In the genomic region with DNA sequence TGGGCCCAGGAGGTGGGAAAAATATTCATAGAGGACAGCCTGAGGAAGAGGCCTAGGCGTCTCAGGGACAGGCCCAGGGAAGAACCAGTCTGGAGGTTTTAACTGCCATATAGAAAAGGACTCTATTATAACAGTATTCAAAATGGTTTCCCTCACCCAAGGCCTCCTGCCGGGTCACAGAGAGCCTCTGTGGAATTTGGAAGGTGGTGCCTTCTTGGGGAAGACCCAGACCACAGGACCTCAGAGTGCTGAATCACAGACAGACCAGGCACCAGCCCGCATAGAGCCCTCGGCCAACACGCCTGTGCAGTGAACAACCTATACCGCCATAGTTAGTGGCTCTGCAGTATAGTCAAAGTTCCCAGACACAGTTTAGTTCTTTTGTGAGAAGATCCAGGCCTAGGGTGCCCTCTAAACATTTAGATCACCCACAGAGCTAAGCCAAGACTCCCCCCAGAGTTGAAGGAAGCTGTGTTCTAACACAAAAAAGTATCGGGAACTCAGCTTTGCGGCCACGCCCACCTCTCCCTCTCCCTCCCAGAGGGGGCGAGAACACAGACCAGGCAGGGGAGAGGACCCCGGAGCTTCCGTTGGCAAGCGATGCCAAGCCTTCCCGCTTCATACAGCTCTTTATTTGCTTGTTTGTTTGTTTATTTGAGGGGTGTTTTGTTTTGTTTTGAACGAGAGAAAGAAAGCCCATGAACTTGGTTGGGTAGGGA, we compare ENCODE assay signal across 9 mouse cellular contexts.
DNase-seq lines count a peak whose midpoint lies in the region; ATAC-seq and TF ChIP-seq lines count a peak whose summit lies in the region.
"Had no signal": no experiment of that assay in that cellular context is flagged by ENCODE, and none has a peak within 500 bp of the region (broad histone marks: within the 10 kb centered on the region; RNA-seq: fewer than 3 reads in every experiment).

No protein-coding gene starts in this region.

- no peak for TF ChIP-seq POLR2A in limb, embryonic 14.5 days (IDR thresholded peaks at IDR 0.05; ENCODE audit: borderline replicate concordance, extremely low read depth, insufficient read depth, insufficient read length)

- H3K27ac ChIP-seq in lung, embryonic 16.5 days (ENCODE audit: low read length), result no peak overlapping the region
- peak overlapping the region; percentile 73 for H3K27ac ChIP-seq in forebrain, embryonic 10.5 days
- no peak overlapping the region for H3K27ac ChIP-seq in limb, embryonic 14.5 days (replicated peaks; ENCODE audit: low read depth, low read length)
- H3K27ac ChIP-seq in stomach, embryonic 16.5 days (ENCODE audit: low read length), result no peak overlapping the region

- H3K27me3 ChIP-seq in lung, embryonic 16.5 days (ENCODE audit: control insufficient read depth, insufficient read depth, low read depth, low read length), result no peaks in the 10 kb centered on the region
- H3K27me3 ChIP-seq in forebrain, embryonic 10.5 days (ENCODE audit: poor library complexity, severe bottlenecking), result peaks cover 33% of the 10 kb centered on the region
- H3K27me3 ChIP-seq in limb, embryonic 14.5 days (ENCODE audit: control insufficient read depth, insufficient read depth, low read length), result no peaks in the 10 kb centered on the region
- no peaks in the 10 kb centered on the region for H3K27me3 ChIP-seq in stomach, embryonic 16.5 days (ENCODE audit: control insufficient read depth, insufficient read depth, low read length)

- H3K4me3 ChIP-seq in lung, embryonic 16.5 days (ENCODE audit: low read length), result peak overlapping the region; percentile 12
- peak overlapping the region; percentile 40 for H3K4me3 ChIP-seq in forebrain, embryonic 10.5 days
- peak overlapping the region; percentile 21; the same call in 1 of the 2 replicates for H3K4me3 ChIP-seq in limb, embryonic 14.5 days (replicated peaks; ENCODE audit: low read length)
- peak overlapping the region; percentile 30 for H3K4me3 ChIP-seq in stomach, embryonic 16.5 days (replicated peaks; ENCODE audit: low read length)

- WGBS in lung, embryonic 16.5 days, result 27% methylated on average over 15 of the region's 15 CpGs
- WGBS in forebrain, embryonic 10.5 days, result 20% methylated on average over 15 of the region's 15 CpGs
- WGBS in limb, embryonic 14.5 days, result 24% methylated on average over 14 of the region's 15 CpGs
- WGBS in stomach, embryonic 16.5 days, result 23% methylated on average over 15 of the region's 15 CpGs

- DNase-seq in lung, postnatal 10 days, result no peak
- DNase-seq in forebrain, embryonic 10.5 days (ENCODE audit: extremely low spot score, low spot score), result peak; percentile 42
- no peak for DNase-seq in limb, embryonic 14.5 days (ENCODE audit: low spot score)
- no peak for DNase-seq in urinary bladder, postnatal 25 days (ENCODE audit: low spot score)
- DNase-seq in kidney, postnatal 36 days, result no peak
- no peak for DNase-seq in c-Kit-positive CD71-positive TER-119-positive erythroid progenitor cells, embryonic 14.5 days (ENCODE audit: low spot score)
- DNase-seq: adrenal gland, postnatal 36 days had no signal

- H3K4me2 ChIP-seq in lung, embryonic 16.5 days (ENCODE audit: low read depth, low read length), result peak overlapping the region; percentile 33
- H3K4me2 ChIP-seq in limb, embryonic 14.5 days (replicated peaks; ENCODE audit: low read depth, low read length, severe bottlenecking), result peak overlapping the region; percentile 48
- H3K4me2 ChIP-seq in stomach, embryonic 16.5 days (ENCODE audit: low read depth, low read length), result peak overlapping the region; percentile 52

- H3K9ac ChIP-seq in lung, embryonic 16.5 days (ENCODE audit: low read length), result no peak overlapping the region
- H3K9ac ChIP-seq in limb, embryonic 14.5 days (ENCODE audit: low read depth, low read length, severe bottlenecking), result no peak overlapping the region; the same call in 1 of the 2 replicates
- peak overlapping the region; percentile 47; the same call in 1 of the 2 replicates for H3K9ac ChIP-seq in stomach, embryonic 16.5 days (ENCODE audit: low read length)

- H3K9me3 ChIP-seq in lung, embryonic 16.5 days (ENCODE audit: control insufficient read depth, low read length), result no peaks in the 10 kb centered on the region
- no peaks in the 10 kb centered on the region; the same call in 1 of the 2 replicates for H3K9me3 ChIP-seq in forebrain, embryonic 10.5 days
- no peaks in the 10 kb centered on the region for H3K9me3 ChIP-seq in limb, embryonic 14.5 days (ENCODE audit: control insufficient read depth, low read length)
- 0 out of 2 replicates have a peak, but pooled peaks cover 4% of the 10 kb centered on the region for H3K9me3 ChIP-seq in stomach, embryonic 16.5 days (replicated peaks; ENCODE audit: control insufficient read depth, low read length)

- peaks cover 12% of the 10 kb centered on the region; the same call in 1 of the 2 replicates for H3K4me1 ChIP-seq in lung, embryonic 16.5 days (replicated peaks; ENCODE audit: control insufficient read depth, insufficient read depth, low read length)
- H3K4me1 ChIP-seq in forebrain, embryonic 10.5 days, result peaks cover 48% of the 10 kb centered on the region
- peaks cover 20% of the 10 kb centered on the region for H3K4me1 ChIP-seq in limb, embryonic 14.5 days (ENCODE audit: control insufficient read depth, insufficient read depth, low read length)
- peaks cover 5% of the 10 kb centered on the region; the same call in 1 of the 2 replicates for H3K4me1 ChIP-seq in stomach, embryonic 16.5 days (ENCODE audit: control insufficient read depth, insufficient read depth, low read length)

- H3K36me3 ChIP-seq in lung, embryonic 16.5 days (ENCODE audit: control insufficient read depth, insufficient read depth, low read length), result no peaks in the 10 kb centered on the region
- H3K36me3 ChIP-seq in forebrain, embryonic 10.5 days (replicated peaks), result no peaks in the 10 kb centered on the region
- H3K36me3 ChIP-seq in limb, embryonic 14.5 days (ENCODE audit: control insufficient read depth, insufficient read depth, low read length), result no peaks in the 10 kb centered on the region
- H3K36me3 ChIP-seq in stomach, embryonic 16.5 days (ENCODE audit: control insufficient read depth, insufficient read depth, low read length), result no peaks in the 10 kb centered on the region

- ATAC-seq in lung, embryonic 16.5 days (ENCODE audit: low read depth), result peak; percentile 48; the same call in 1 of the 2 replicates
- peak; percentile 23; the same call in 1 of the 2 replicates for ATAC-seq in limb, embryonic 14.5 days (ENCODE audit: low FRiP score, low read depth)
- no peak for ATAC-seq in stomach, embryonic 16.5 days (ENCODE audit: insufficient read depth, low FRiP score)
